Mouse (Mus musculus) erythroblast, adult 5-6 weeks (primary cell): ENCODE data around the gene Olfr1532-ps1. TPM values are rescaled to one million over a fixed set of nuclear protein-coding genes. Genes with fewer than 3 reads are reported as not detected.
"Not testable (repeated sequence)": the region's sequence is repeated elsewhere in the genome, so short reads cannot be mapped to it uniquely, and the experiment has no call there.

ENCODE experiments used
- ATAC-seq: replicated peaks from 2 replicates; pipeline ENCODE4 v1.8.0; 2016; ENCODE audit warnings: moderate number of reproducible peaks, mild to moderate bottlenecking, moderate TSS enrichment, inconsistent platforms; ENCODE audit not compliant: poor library complexity, low FRiP score, severe bottlenecking
- total RNA-seq, 2 experiments: library from RNA; stranded (forward) in 1 of 2; stranded (reverse) in 1 of 2; fragments of 150-400 nt in 1 of 2; fragments of 200-764, 138-1000 nt in 1 of 2; gene quantifications; 2 replicates each; pipeline versions ENCODE4 v1.2.3 to v1.2.4; 2015 to 2017; ENCODE audit warnings: low replicate concordance in 2 of 2

Gene Olfr1532-ps1
- total RNA-seq (2015; ENCODE audit: low replicate concordance) (not detected in 2 replicates), total RNA-seq (2017; ENCODE audit: low replicate concordance) (not detected in 2 replicates)

- ATAC-seq, result no peak
Observed at GRCm38 (mm10) chr7:106907676-106908075, at the start of gene Olfr1532-ps1. Gene Olfr1532-ps1, plus strand, starts transcription at chr7:106908001.

- no peak for ATAC-seq
Observed at GRCm38 (mm10) chr7:106862885-106863284, 44.9 kb upstream of the Olfr1532-ps1 start, which contains the start of gene Olfr704. Gene Olfr704, plus strand, starts transcription at chr7:106863185.

- ATAC-seq, result no peak
Observed at GRCm38 (mm10) chr7:106876791-106877190, 31.0 kb upstream of the Olfr1532-ps1 start, which contains the start of gene Olfr705. Gene Olfr705, minus strand, starts transcription at chr7:106876891.

DNA sequence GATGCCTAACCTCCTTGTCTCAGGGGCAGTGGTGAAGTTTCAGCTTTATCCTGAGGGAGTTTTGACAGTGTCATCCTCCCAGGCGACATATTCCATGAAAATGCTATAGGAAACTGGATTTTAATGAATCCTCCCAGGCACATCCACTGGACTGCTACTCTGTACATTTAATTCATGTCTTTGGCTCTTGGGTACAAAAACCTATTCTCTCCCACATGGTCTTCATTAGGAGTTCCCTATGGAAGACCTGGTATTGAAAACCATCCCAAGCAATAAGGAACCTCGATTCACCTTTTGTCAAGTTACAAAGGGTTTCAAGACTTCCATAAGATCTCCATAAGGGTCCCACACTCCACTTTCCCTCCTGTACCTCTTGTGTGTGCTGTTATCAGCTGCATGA is 19.7 kb upstream of the Olfr1532-ps1 start, which contains the start of gene Olfr706:
TSS of gene Olfr706 (minus strand) at position 101 of the 400 bp plus-strand sequence.
- no peak for ATAC-seq

- ATAC-seq, result not testable (repeated sequence)
Observed at GRCm38 (mm10) chr7:106901141-106901540, 6.7 kb upstream of the Olfr1532-ps1 start, which contains the start of gene Olfr707. Gene Olfr707, minus strand, starts transcription at chr7:106901241.

DNA sequence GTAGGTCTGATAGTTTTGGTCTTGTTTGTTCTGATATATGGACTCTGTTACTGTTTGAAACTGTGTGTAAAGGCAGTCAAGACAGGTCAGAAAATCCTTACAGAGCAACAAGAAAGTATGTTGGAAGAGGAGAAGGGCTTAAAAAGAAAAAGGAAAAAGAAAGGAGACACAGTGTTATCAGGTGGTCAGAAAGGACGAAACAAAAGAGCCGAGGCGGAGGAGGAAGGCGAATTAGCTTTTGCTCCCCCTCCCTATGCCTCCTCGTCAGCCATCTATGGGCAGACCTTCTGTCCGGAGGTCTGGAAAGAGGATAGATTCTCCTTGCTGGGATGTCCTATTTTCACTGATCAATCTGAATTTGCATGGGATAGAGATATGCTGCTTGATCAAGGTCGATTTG is 13.2 kb downstream of the Olfr1532-ps1 start:
- ATAC-seq, result not testable (repeated sequence)

DNA sequence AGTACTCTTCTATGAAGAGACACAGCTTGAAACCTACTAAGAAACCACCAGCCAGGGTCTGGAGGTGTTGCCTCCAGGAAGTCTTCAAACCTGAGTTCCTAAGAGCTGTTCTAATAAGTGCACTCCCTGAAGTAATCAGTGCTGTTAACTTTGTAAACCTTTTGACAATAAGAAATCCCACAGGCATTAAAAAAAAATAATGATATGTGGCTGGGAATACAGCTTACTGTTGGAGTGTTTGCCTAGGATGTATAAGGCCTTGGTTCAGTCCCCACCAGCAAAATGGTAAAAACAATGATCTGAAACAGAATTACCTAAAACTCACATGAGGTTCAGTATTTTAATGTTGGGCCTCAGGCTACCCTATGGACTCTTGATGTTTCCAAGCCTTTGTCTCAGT is 24.3 kb downstream of the Olfr1532-ps1 start, which contains the start of gene Olfr709-ps1:
TSS of gene Olfr709-ps1 (minus strand) at position 101 of the 400 bp plus-strand sequence.
- no peak for ATAC-seq

DNA sequence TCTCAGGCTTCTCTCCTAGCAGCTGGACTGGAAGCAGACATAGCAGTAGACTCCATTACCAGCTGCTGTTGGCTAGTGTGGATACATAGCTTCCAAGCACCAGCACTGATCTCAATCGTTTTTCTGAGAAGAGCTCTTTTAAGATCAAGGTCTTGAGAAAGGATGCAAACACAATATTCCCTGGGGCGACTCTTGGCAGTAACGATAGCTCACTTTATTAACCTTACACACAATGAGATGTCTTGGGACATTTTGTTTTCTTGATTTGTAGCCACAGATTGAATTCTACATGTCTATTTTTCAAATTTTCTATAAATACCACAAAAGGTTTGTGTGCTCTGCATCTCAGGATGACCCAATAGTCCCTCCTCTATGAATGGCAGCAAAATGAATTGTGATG is 40.4 kb downstream of the Olfr1532-ps1 start, which contains the start of gene Olfr710:
TSS of gene Olfr710 (minus strand) at position 101 of the 400 bp plus-strand sequence.
- ATAC-seq, result no peak

DNA sequence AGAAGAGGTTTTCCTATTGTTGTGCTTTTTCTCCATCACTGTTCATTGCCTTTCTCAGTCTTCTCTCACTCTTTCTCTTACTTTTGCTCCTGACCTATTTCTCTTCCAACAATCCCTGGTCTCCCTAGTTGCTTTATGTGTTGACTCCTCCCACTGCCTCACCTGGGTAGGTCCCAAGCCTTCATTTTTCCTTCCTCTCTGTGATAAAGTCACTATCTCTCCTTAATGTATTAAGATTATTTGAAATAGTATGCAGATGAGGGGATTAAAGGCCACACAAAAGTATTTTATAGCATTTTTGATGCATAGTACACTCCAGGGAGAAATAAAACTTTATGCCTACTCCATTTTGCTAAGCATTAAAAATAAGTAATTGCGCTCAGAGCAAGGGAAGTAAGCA is 56.0 kb downstream of the Olfr1532-ps1 start, which contains the start of gene Olfr6:
TSS of gene Olfr6 (minus strand) at position 101 of the 400 bp plus-strand sequence.
- no peak for ATAC-seq

Other genes starting within 250 kb of the Olfr1532-ps1 start
- not detected in 2 replicates for gene Olfr693, start 227.4 kb upstream of the Olfr1532-ps1 start, total RNA-seq (2015; ENCODE audit: low replicate concordance)
- 0.14 TPM in 1 of 2 replicates, not detected in the other for gene Olfr693, start 227.4 kb upstream of the Olfr1532-ps1 start, total RNA-seq (2017; ENCODE audit: low replicate concordance)
- not detected in 2 replicates for gene Olfr694, start 216.2 kb upstream of the Olfr1532-ps1 start, total RNA-seq (2015; ENCODE audit: low replicate concordance)
- not detected in 2 replicates for gene Olfr694, start 216.2 kb upstream of the Olfr1532-ps1 start, total RNA-seq (2017; ENCODE audit: low replicate concordance)
- not detected in 2 replicates for gene Olfr695, start 191.6 kb upstream of the Olfr1532-ps1 start, total RNA-seq (2015; ENCODE audit: low replicate concordance)
- not detected in 2 replicates for gene Olfr695, start 191.6 kb upstream of the Olfr1532-ps1 start, total RNA-seq (2017; ENCODE audit: low replicate concordance)
- gene Olfr697, start 165.6 kb upstream of the Olfr1532-ps1 start, total RNA-seq (2015; ENCODE audit: low replicate concordance), result not detected in 2 replicates
- not detected in 2 replicates for gene Olfr697, start 165.6 kb upstream of the Olfr1532-ps1 start, total RNA-seq (2017; ENCODE audit: low replicate concordance)
- not detected in 2 replicates for gene Olfr698, start 152.6 kb upstream of the Olfr1532-ps1 start, total RNA-seq (2015; ENCODE audit: low replicate concordance)
- gene Olfr698, start 152.6 kb upstream of the Olfr1532-ps1 start, total RNA-seq (2017; ENCODE audit: low replicate concordance), result not detected in 2 replicates
- gene Olfr699, start 114.8 kb upstream of the Olfr1532-ps1 start, total RNA-seq (2015; ENCODE audit: low replicate concordance), result not detected in 2 replicates
- not detected in 2 replicates for gene Olfr699, start 114.8 kb upstream of the Olfr1532-ps1 start, total RNA-seq (2017; ENCODE audit: low replicate concordance)
- gene Olfr700, start 99.2 kb upstream of the Olfr1532-ps1 start, total RNA-seq (2015; ENCODE audit: low replicate concordance), result not detected in 2 replicates
- not detected in 2 replicates for gene Olfr700, start 99.2 kb upstream of the Olfr1532-ps1 start, total RNA-seq (2017; ENCODE audit: low replicate concordance)
- gene Olfr701, start 93.9 kb upstream of the Olfr1532-ps1 start, total RNA-seq (2015; ENCODE audit: low replicate concordance), result not detected in 2 replicates
- 0.28 TPM in 1 of 2 replicates, not detected in the other for gene Olfr701, start 93.9 kb upstream of the Olfr1532-ps1 start, total RNA-seq (2017; ENCODE audit: low replicate concordance)
- not detected in 2 replicates for gene Olfr702, start 74.1 kb upstream of the Olfr1532-ps1 start, total RNA-seq (2015; ENCODE audit: low replicate concordance)
- gene Olfr702, start 74.1 kb upstream of the Olfr1532-ps1 start, total RNA-seq (2017; ENCODE audit: low replicate concordance), result not detected in 2 replicates
- not detected in 2 replicates for gene Olfr703, start 64.6 kb upstream of the Olfr1532-ps1 start, total RNA-seq (2015; ENCODE audit: low replicate concordance)
- not detected in 2 replicates for gene Olfr703, start 64.6 kb upstream of the Olfr1532-ps1 start, total RNA-seq (2017; ENCODE audit: low replicate concordance)
- not detected in 2 replicates for gene Olfr704, start 44.8 kb upstream of the Olfr1532-ps1 start, total RNA-seq (2015; ENCODE audit: low replicate concordance)
- gene Olfr704, start 44.8 kb upstream of the Olfr1532-ps1 start, total RNA-seq (2017; ENCODE audit: low replicate concordance), result not detected in 2 replicates
- not detected in 2 replicates for gene Olfr705, start 31.1 kb upstream of the Olfr1532-ps1 start, total RNA-seq (2015; ENCODE audit: low replicate concordance)
- not detected in 2 replicates for gene Olfr705, start 31.1 kb upstream of the Olfr1532-ps1 start, total RNA-seq (2017; ENCODE audit: low replicate concordance)
- gene Olfr706, start 19.8 kb upstream of the Olfr1532-ps1 start, total RNA-seq (2015; ENCODE audit: low replicate concordance), result not detected in 2 replicates
- 0.14 TPM in 1 of 2 replicates, not detected in the other for gene Olfr706, start 19.8 kb upstream of the Olfr1532-ps1 start, total RNA-seq (2017; ENCODE audit: low replicate concordance)
- not detected in 2 replicates for gene Olfr707, start 6.8 kb upstream of the Olfr1532-ps1 start, total RNA-seq (2015; ENCODE audit: low replicate concordance)
- gene Olfr707, start 6.8 kb upstream of the Olfr1532-ps1 start, total RNA-seq (2017; ENCODE audit: low replicate concordance), result not detected in 2 replicates
- gene Olfr709-ps1, start 24.2 kb downstream of the Olfr1532-ps1 start, total RNA-seq (2015; ENCODE audit: low replicate concordance), result not detected in 2 replicates
- not detected in 2 replicates for gene Olfr709-ps1, start 24.2 kb downstream of the Olfr1532-ps1 start, total RNA-seq (2017; ENCODE audit: low replicate concordance)
- gene Olfr710, start 40.3 kb downstream of the Olfr1532-ps1 start, total RNA-seq (2015; ENCODE audit: low replicate concordance), result not detected in 2 replicates
- gene Olfr710, start 40.3 kb downstream of the Olfr1532-ps1 start, total RNA-seq (2017; ENCODE audit: low replicate concordance), result not detected in 2 replicates
- not detected in 2 replicates for gene Olfr6, start 55.9 kb downstream of the Olfr1532-ps1 start, total RNA-seq (2015; ENCODE audit: low replicate concordance)
- not detected in 2 replicates for gene Olfr6, start 55.9 kb downstream of the Olfr1532-ps1 start, total RNA-seq (2017; ENCODE audit: low replicate concordance)
- not detected in 2 replicates for gene Olfr711, start 67.5 kb downstream of the Olfr1532-ps1 start, total RNA-seq (2015; ENCODE audit: low replicate concordance)
- not detected in 2 replicates for gene Olfr711, start 67.5 kb downstream of the Olfr1532-ps1 start, total RNA-seq (2017; ENCODE audit: low replicate concordance)
- gene Olfr2, start 98.1 kb downstream of the Olfr1532-ps1 start, total RNA-seq (2015; ENCODE audit: low replicate concordance), result not detected in 2 replicates
- not detected in 2 replicates for gene Olfr2, start 98.1 kb downstream of the Olfr1532-ps1 start, total RNA-seq (2017; ENCODE audit: low replicate concordance)
- not detected in 2 replicates for gene Olfr713, start 123.2 kb downstream of the Olfr1532-ps1 start, total RNA-seq (2015; ENCODE audit: low replicate concordance)
- not detected in 2 replicates for gene Olfr713, start 123.2 kb downstream of the Olfr1532-ps1 start, total RNA-seq (2017; ENCODE audit: low replicate concordance)
- not detected in 2 replicates for gene Olfr714, start 163.0 kb downstream of the Olfr1532-ps1 start, total RNA-seq (2015; ENCODE audit: low replicate concordance)
- not detected in 2 replicates for gene Olfr714, start 163.0 kb downstream of the Olfr1532-ps1 start, total RNA-seq (2017; ENCODE audit: low replicate concordance)
- gene Olfr17, start 185.2 kb downstream of the Olfr1532-ps1 start, total RNA-seq (2015; ENCODE audit: low replicate concordance), result not detected in 2 replicates
- 0.56 TPM in 1 of 2 replicates, not detected in the other for gene Olfr17, start 185.2 kb downstream of the Olfr1532-ps1 start, total RNA-seq (2017; ENCODE audit: low replicate concordance)
- gene Olfr715b, start 202.4 kb downstream of the Olfr1532-ps1 start, total RNA-seq (2015; ENCODE audit: low replicate concordance), result not detected in 2 replicates
- gene Olfr715b, start 202.4 kb downstream of the Olfr1532-ps1 start, total RNA-seq (2017; ENCODE audit: low replicate concordance), result not detected in 2 replicates
- not detected in 2 replicates for gene Olfr715, start 223.1 kb downstream of the Olfr1532-ps1 start, total RNA-seq (2015; ENCODE audit: low replicate concordance)
- gene Olfr715, start 223.1 kb downstream of the Olfr1532-ps1 start, total RNA-seq (2017; ENCODE audit: low replicate concordance), result not detected in 2 replicates
- gene Olfr716, start 230.3 kb downstream of the Olfr1532-ps1 start, total RNA-seq (2015; ENCODE audit: low replicate concordance), result not detected in 2 replicates
- not detected in 2 replicates for gene Olfr716, start 230.3 kb downstream of the Olfr1532-ps1 start, total RNA-seq (2017; ENCODE audit: low replicate concordance)